Mouse (Mus musculus): ENCODE results near the gene Ric8b. TPM values are rescaled to one million over a fixed set of nuclear protein-coding genes. Genes with fewer than 3 reads are reported as not detected.

Gene Ric8b
- 4.9 and 5.5 TPM in 2 replicates for polyA plus RNA-seq (2012; rRNA removed)

- peak within 1 kb of the TSS; percentile 95 for H3K4me3 ChIP-seq (ENCODE audit: extremely low read depth, insufficient read depth, insufficient read length)
- H3K27me3 ChIP-seq (ENCODE audit: control insufficient read depth, insufficient read depth, low read length), result no peaks in the 10 kb centered on the region
- DNase-seq (ENCODE audit: low read depth in 1 of 2, low spot score in 2 of 2), result peak; percentile 83 to 89
- TF ChIP-seq POLR2A (IDR thresholded peaks at IDR 0.05; ENCODE audit: low read depth, low read length) (no peak), CTCF (IDR thresholded peaks at IDR 0.05; ENCODE audit: extremely low read depth, insufficient read depth, insufficient read length, insufficient replicate concordance) (no peak)
- H3K27ac ChIP-seq (ENCODE audit: insufficient read depth, low read length), result peak within 1 kb of the TSS; percentile 95
- H3K4me1 ChIP-seq (ENCODE audit: control insufficient read depth, insufficient read depth, insufficient read length), result no peaks in the 10 kb centered on the region
- no peaks in the 10 kb centered on the region for H3K36me3 ChIP-seq (ENCODE audit: control insufficient read depth, insufficient read depth, low read length)
- under 1% methylated on average over 48 of the region's 51 CpGs for WGBS
These were observed at the start of gene Ric8b for GRCm38 (mm10) chr10:84916810-84917730. TSS of gene Ric8b (plus strand) at chr10:84917616.

GRCm38 (mm10) chr10:84871285-84871684 lies 46.1 kb upstream of the Ric8b start:
- WGBS, result 91% methylated on average over 12 of the region's 12 CpGs
- no peaks in the 10 kb centered on the region for H3K36me3 ChIP-seq (ENCODE audit: control insufficient read depth, insufficient read depth, low read length)

GRCm38 (mm10) chr10:84871921-84872320 lies 45.5 kb upstream of the Ric8b start:
- H3K4me1 ChIP-seq (ENCODE audit: control insufficient read depth, insufficient read depth, insufficient read length), result no peaks in the 10 kb centered on the region
- H3K4me3 ChIP-seq (ENCODE audit: extremely low read depth, insufficient read depth, insufficient read length), result no peak overlapping the region
- no peaks in the 10 kb centered on the region for H3K36me3 ChIP-seq (ENCODE audit: control insufficient read depth, insufficient read depth, low read length)
- no peak for TF ChIP-seq CTCF (IDR thresholded peaks at IDR 0.05; ENCODE audit: extremely low read depth, insufficient read depth, insufficient read length, insufficient replicate concordance)
- no peak for DNase-seq (ENCODE audit: low read depth in 1 of 2, low spot score in 2 of 2)
- no peaks in the 10 kb centered on the region for H3K27me3 ChIP-seq (ENCODE audit: control insufficient read depth, insufficient read depth, low read length)
- WGBS, result 79% methylated on average over 4 of the region's 4 CpGs
- no peak overlapping the region for H3K27ac ChIP-seq (ENCODE audit: insufficient read depth, low read length)

More at GRCm38 (mm10) chr10:84871285-84871684, 46.1 kb upstream of the Ric8b start:
- Histone ChIP-seq H3K27me3 (ENCODE audit: control insufficient read depth, insufficient read depth, low read length) (no peaks in the 10 kb centered on the region), H3K4me3 (ENCODE audit: extremely low read depth, insufficient read depth, insufficient read length) (no peak overlapping the region), H3K4me1 (ENCODE audit: control insufficient read depth, insufficient read depth, insufficient read length) (no peaks in the 10 kb centered on the region), H3K27ac (ENCODE audit: insufficient read depth, low read length) (no peak overlapping the region)
- no peak for DNase-seq (ENCODE audit: low read depth in 1 of 2, low spot score in 2 of 2)
- TF ChIP-seq CTCF (IDR thresholded peaks at IDR 0.05; ENCODE audit: extremely low read depth, insufficient read depth, insufficient read length, insufficient replicate concordance), result no peak
- no peak for TF ChIP-seq POLR2A (IDR thresholded peaks at IDR 0.05; ENCODE audit: low read depth, low read length)

- H3K27ac ChIP-seq (ENCODE audit: insufficient read depth, low read length), result no peak overlapping the region
- no peak for TF ChIP-seq POLR2A (IDR thresholded peaks at IDR 0.05; ENCODE audit: low read depth, low read length)
- TF ChIP-seq CTCF (IDR thresholded peaks at IDR 0.05; ENCODE audit: extremely low read depth, insufficient read depth, insufficient read length, insufficient replicate concordance), result no peak
- H3K4me3 ChIP-seq (ENCODE audit: extremely low read depth, insufficient read depth, insufficient read length), result no peak overlapping the region
- WGBS, result 66% methylated on average over 9 of the region's 9 CpGs
- H3K36me3 ChIP-seq (ENCODE audit: control insufficient read depth, insufficient read depth, low read length), result no peaks in the 10 kb centered on the region
- DNase-seq (ENCODE audit: low read depth in 1 of 2, low spot score in 2 of 2), result no peak
- H3K27me3 ChIP-seq (ENCODE audit: control insufficient read depth, insufficient read depth, low read length), result no peaks in the 10 kb centered on the region
- H3K4me1 ChIP-seq (ENCODE audit: control insufficient read depth, insufficient read depth, insufficient read length), result no peaks in the 10 kb centered on the region
These were observed 37.4 kb upstream of the Ric8b start for GRCm38 (mm10) chr10:84879823-84880571.

- Histone ChIP-seq H3K4me1 (ENCODE audit: control insufficient read depth, insufficient read depth, insufficient read length) (no peaks in the 10 kb centered on the region), H3K4me3 (ENCODE audit: extremely low read depth, insufficient read depth, insufficient read length) (no peak overlapping the region), H3K36me3 (ENCODE audit: control insufficient read depth, insufficient read depth, low read length) (no peaks in the 10 kb centered on the region), H3K27ac (ENCODE audit: insufficient read depth, low read length) (no peak overlapping the region), H3K27me3 (ENCODE audit: control insufficient read depth, insufficient read depth, low read length) (no peaks in the 10 kb centered on the region)
- TF ChIP-seq CTCF (IDR thresholded peaks at IDR 0.05; ENCODE audit: extremely low read depth, insufficient read depth, insufficient read length, insufficient replicate concordance), result no peak
- no peak for TF ChIP-seq POLR2A (IDR thresholded peaks at IDR 0.05; ENCODE audit: low read depth, low read length)
- DNase-seq (ENCODE audit: low read depth in 1 of 2, low spot score in 2 of 2), result no peak
- WGBS, result 50% methylated on average over 2 of the region's 2 CpGs
These were observed 34.9 kb upstream of the Ric8b start for GRCm38 (mm10) chr10:84882528-84882927.

- H3K36me3 ChIP-seq (ENCODE audit: control insufficient read depth, insufficient read depth, low read length), result no peaks in the 10 kb centered on the region
- no peak overlapping the region for H3K4me3 ChIP-seq (ENCODE audit: extremely low read depth, insufficient read depth, insufficient read length)
- H3K27me3 ChIP-seq (ENCODE audit: control insufficient read depth, insufficient read depth, low read length), result no peaks in the 10 kb centered on the region
- no peaks in the 10 kb centered on the region for H3K4me1 ChIP-seq (ENCODE audit: control insufficient read depth, insufficient read depth, insufficient read length)
- no peak overlapping the region for H3K27ac ChIP-seq (ENCODE audit: insufficient read depth, low read length)
- 83% methylated on average over 5 of the region's 5 CpGs for WGBS
- TF ChIP-seq POLR2A (IDR thresholded peaks at IDR 0.05; ENCODE audit: low read depth, low read length), result no peak
- no peak for TF ChIP-seq CTCF (IDR thresholded peaks at IDR 0.05; ENCODE audit: extremely low read depth, insufficient read depth, insufficient read length, insufficient replicate concordance)
- DNase-seq (ENCODE audit: low read depth in 1 of 2, low spot score in 2 of 2), result no peak
These were observed 32.0 kb upstream of the Ric8b start for GRCm38 (mm10) chr10:84885341-84885884.

Data from spleen, adult 2 months (tissue).